Mouse (Mus musculus) neural tube, embryonic 15.5 days (tissue): ENCODE data around the gene Defb23. TPM values are rescaled to one million over a fixed set of nuclear protein-coding genes. Genes with fewer than 3 reads are reported as not detected.

ENCODE experiments used
- ATAC-seq: fragments of 200-750 bp; cut with Nextera tagmentation; 2 replicates; pipeline ENCODE4 v1.8.0; 2017; ENCODE audit warnings: mild to moderate bottlenecking, moderate TSS enrichment, moderate library complexity; ENCODE audit not compliant: low FRiP score
- H3K27ac ChIP-seq: fragments of 300-500 bp; sonication (generic); replicated peaks from 2 replicates; pipeline ENCODE4 v1.5.1; 2015; ENCODE audit warnings: mild to moderate bottlenecking, inconsistent platforms
- H3K27me3 ChIP-seq: fragments of 300-500 bp; sonication (generic); replicated peaks from 2 replicates; pipeline ENCODE4 v1.6.1; 2015; ENCODE audit warnings: inconsistent platforms
- H3K36me3 ChIP-seq: fragments of 300-500 bp; sonication (generic); 2 replicates; pipeline ENCODE4 v1.6.1; 2015; ENCODE audit warnings: inconsistent platforms
- H3K4me1 ChIP-seq: fragments of 300-500 bp; sonication (generic); 2 replicates; pipeline ENCODE4 v1.6.1; 2015; ENCODE audit warnings: inconsistent platforms
- H3K4me2 ChIP-seq: fragments of 300-500 bp; sonication (generic); 2 replicates; pipeline ENCODE4 v1.6.1; 2015; ENCODE audit warnings: inconsistent platforms, mild to moderate bottlenecking, moderate library complexity
- H3K4me3 ChIP-seq: fragments of 300-500 bp; sonication (generic); replicated peaks from 2 replicates; pipeline ENCODE4 v1.5.1; 2015; ENCODE audit warnings: mild to moderate bottlenecking, inconsistent platforms
- H3K9ac ChIP-seq: fragments of 300-500 bp; sonication (generic); replicated peaks from 2 replicates; pipeline ENCODE4 v1.6.1; 2015; ENCODE audit warnings: mild to moderate bottlenecking, inconsistent platforms
- H3K9me3 ChIP-seq: fragments of 300-500 bp; sonication (generic); replicated peaks from 2 replicates; pipeline ENCODE4 v1.6.1; 2016; ENCODE audit warnings: inconsistent platforms
- WGBS: fragments of 180-500 bp; shearing (Covaris S2); methylation state at CpG from one replicate; pipeline ENCODE4 v1.1.7; 2015; ENCODE audit warnings: mixed read lengths; 5-methylcytosine and 5-hydroxymethylcytosine counted together
- polyA plus RNA-seq: library from polyadenylated mRNA; unstranded; fragments of >200 nt; fragmentation: Nextera tagmentation; extraction: Ambion mirVana; gene quantifications from 2 replicates; pipeline ENCODE4 v1.2.1, GENCODE M21; 2015

The Defb23 gene
- polyA plus RNA-seq, 1 experiment from 2014 or later, result not detected

- H3K27me3 ChIP-seq, result 0 out of 2 replicates have a peak, but pooled peaks cover 2% of the 10 kb centered on the region
- H3K9ac ChIP-seq, result no peak overlapping the region
- H3K36me3 ChIP-seq, result no peaks in the 10 kb centered on the region
- no peaks in the 10 kb centered on the region for H3K9me3 ChIP-seq
- H3K4me3 ChIP-seq, result no peak overlapping the region
- no peak overlapping the region for H3K27ac ChIP-seq
- no peak for ATAC-seq
- H3K4me2 ChIP-seq, result no peak overlapping the region
- WGBS, result 38% methylated on average over 3 of the region's 3 CpGs
- no peaks in the 10 kb centered on the region for H3K4me1 ChIP-seq
These were observed 8.0 kb upstream of the Defb23 start for GRCm38 (mm10) chr2:152472434-152472833.

- 0 out of 2 replicates have a peak, but pooled peaks cover 2% of the 10 kb centered on the region for H3K27me3 ChIP-seq
- H3K4me2 ChIP-seq, result no peak overlapping the region
- H3K4me1 ChIP-seq, result no peaks in the 10 kb centered on the region
- ATAC-seq, result no peak
- 33% methylated on average over 7 of the region's 7 CpGs for WGBS
- H3K4me3 ChIP-seq, result no peak overlapping the region
- H3K27ac ChIP-seq, result no peak overlapping the region
- no peaks in the 10 kb centered on the region for H3K9me3 ChIP-seq
- no peaks in the 10 kb centered on the region for H3K36me3 ChIP-seq
- H3K9ac ChIP-seq, result no peak overlapping the region
These were observed 6.6 kb upstream of the Defb23 start for GRCm38 (mm10) chr2:152470973-152471372.

- H3K4me2 ChIP-seq, result no peak overlapping the region
- no peak overlapping the region for H3K4me3 ChIP-seq
- H3K27ac ChIP-seq, result no peak overlapping the region
- ATAC-seq, result no peak
- H3K36me3 ChIP-seq, result no peaks in the 10 kb centered on the region
- H3K4me1 ChIP-seq, result no peaks in the 10 kb centered on the region
- H3K9me3 ChIP-seq, result no peaks in the 10 kb centered on the region
- 53% methylated on average over 13 of the region's 13 CpGs for WGBS
- no peak overlapping the region for H3K9ac ChIP-seq
- no peaks in the 10 kb centered on the region for H3K27me3 ChIP-seq
These were observed 5.2 kb downstream of the Defb23 start for GRCm38 (mm10) chr2:152459241-152459640.

GRCm38 (mm10) chr2:152452101-152452781 lies 12.2 kb downstream of the Defb23 start:
- 75% methylated on average over 4 of the region's 4 CpGs for WGBS
- Histone ChIP-seq H3K4me2 (no peak overlapping the region), H3K9ac (no peak overlapping the region), H3K36me3 (no peaks in the 10 kb centered on the region), H3K4me1 (no peaks in the 10 kb centered on the region), H3K27me3 (no peaks in the 10 kb centered on the region), H3K4me3 (no peak overlapping the region), H3K27ac (no peak overlapping the region), H3K9me3 (no peaks in the 10 kb centered on the region)
- no peak for ATAC-seq

GRCm38 (mm10) chr2:152450241-152450640 lies 14.2 kb downstream of the Defb23 start:
- ATAC-seq, result no peak
- Histone ChIP-seq H3K4me2 (no peak overlapping the region), H3K9ac (no peak overlapping the region), H3K27ac (no peak overlapping the region), H3K4me1 (no peaks in the 10 kb centered on the region), H3K36me3 (no peaks in the 10 kb centered on the region), H3K9me3 (no peaks in the 10 kb centered on the region), H3K27me3 (no peaks in the 10 kb centered on the region), H3K4me3 (no peak overlapping the region)
- 3% methylated on average over 5 of the region's 5 CpGs for WGBS

GRCm38 (mm10) chr2:152447461-152447860 lies 17.0 kb downstream of the Defb23 start:
- H3K4me1 ChIP-seq, result no peaks in the 10 kb centered on the region
- no peaks in the 10 kb centered on the region for H3K9me3 ChIP-seq
- no peak overlapping the region for H3K4me3 ChIP-seq
- no peak for ATAC-seq
- H3K4me2 ChIP-seq, result no peak overlapping the region
- H3K27ac ChIP-seq, result no peak overlapping the region
- 49% methylated on average over 5 of the region's 5 CpGs for WGBS
- no peaks in the 10 kb centered on the region for H3K36me3 ChIP-seq
- H3K27me3 ChIP-seq, result no peaks in the 10 kb centered on the region
- H3K9ac ChIP-seq, result no peak overlapping the region

GRCm38 (mm10) chr2:152446642-152447041 lies 17.8 kb downstream of the Defb23 start:
- H3K9ac ChIP-seq, result no peak overlapping the region
- no peaks in the 10 kb centered on the region for H3K27me3 ChIP-seq
- H3K4me3 ChIP-seq, result no peak overlapping the region
- no peak for ATAC-seq
- H3K27ac ChIP-seq, result no peak overlapping the region
- H3K4me1 ChIP-seq, result no peaks in the 10 kb centered on the region
- no peaks in the 10 kb centered on the region for H3K9me3 ChIP-seq
- no peak overlapping the region for H3K4me2 ChIP-seq
- H3K36me3 ChIP-seq, result no peaks in the 10 kb centered on the region
- WGBS, result 73% methylated on average over 2 of the region's 2 CpGs

- no peak for ATAC-seq
- no peak overlapping the region for H3K4me2 ChIP-seq
- no peaks in the 10 kb centered on the region; the same call in 1 of the 2 replicates for H3K27me3 ChIP-seq
- no peak overlapping the region for H3K9ac ChIP-seq
- no peaks in the 10 kb centered on the region for H3K4me1 ChIP-seq
- 82% methylated on average over 8 of the region's 8 CpGs for WGBS
- H3K27ac ChIP-seq, result no peak overlapping the region
- H3K9me3 ChIP-seq, result no peaks in the 10 kb centered on the region
- H3K4me3 ChIP-seq, result no peak overlapping the region
- no peaks in the 10 kb centered on the region for H3K36me3 ChIP-seq
These were observed 21.1 kb downstream of the Defb23 start for GRCm38 (mm10) chr2:152443281-152443680.

GRCm38 (mm10) chr2:152442322-152442721 lies 22.1 kb downstream of the Defb23 start:
- Histone ChIP-seq H3K27me3 (no peaks in the 10 kb centered on the region; the same call in 1 of the 2 replicates), H3K4me2 (no peak overlapping the region), H3K9me3 (no peaks in the 10 kb centered on the region), H3K27ac (no peak overlapping the region), H3K4me1 (peaks cover 1% of the 10 kb centered on the region; the same call in 1 of the 2 replicates), H3K4me3 (no peak overlapping the region), H3K9ac (no peak overlapping the region), H3K36me3 (no peaks in the 10 kb centered on the region)
- 79% methylated on average over 4 of the region's 4 CpGs for WGBS
- ATAC-seq, result no peak

- no peaks in the 10 kb centered on the region; the same call in 1 of the 2 replicates for H3K27me3 ChIP-seq
- H3K9me3 ChIP-seq, result no peaks in the 10 kb centered on the region
- no peak overlapping the region for H3K4me3 ChIP-seq
- H3K27ac ChIP-seq, result no peak overlapping the region
- H3K4me1 ChIP-seq, result peaks cover 5% of the 10 kb centered on the region; the same call in 1 of the 2 replicates
- H3K9ac ChIP-seq, result no peak overlapping the region
- ATAC-seq, result no peak
- no peak overlapping the region for H3K4me2 ChIP-seq
- no peaks in the 10 kb centered on the region for H3K36me3 ChIP-seq
- 77% methylated on average over 2 of the region's 2 CpGs for WGBS
These were observed 24.6 kb downstream of the Defb23 start for GRCm38 (mm10) chr2:152439833-152440232.

- WGBS, result 70% methylated on average over 1 of the region's 1 CpGs
- Histone ChIP-seq H3K4me2 (no peak overlapping the region), H3K36me3 (no peaks in the 10 kb centered on the region), H3K9me3 (no peaks in the 10 kb centered on the region), H3K4me3 (no peak overlapping the region), H3K4me1 (peaks cover 5% of the 10 kb centered on the region; the same call in 1 of the 2 replicates), H3K27ac (no peak overlapping the region), H3K27me3 (no peaks in the 10 kb centered on the region; the same call in 1 of the 2 replicates), H3K9ac (no peak overlapping the region)
- ATAC-seq, result no peak
These were observed 25.5 kb downstream of the Defb23 start for GRCm38 (mm10) chr2:152438963-152439362.
